Mouse (Mus musculus): ENCODE data around the gene Hsf4. TPM values are rescaled to one million over a fixed set of nuclear protein-coding genes. Genes with fewer than 3 reads are reported as not detected.
"Not testable (repeated sequence)": the region's sequence is repeated elsewhere in the genome, so short reads cannot be mapped to it uniquely, and the experiment has no call there.

Hsf4 gene
- total RNA-seq, 2 experiments from 2014 or later: 4.9 to 7.0 TPM

DNA sequence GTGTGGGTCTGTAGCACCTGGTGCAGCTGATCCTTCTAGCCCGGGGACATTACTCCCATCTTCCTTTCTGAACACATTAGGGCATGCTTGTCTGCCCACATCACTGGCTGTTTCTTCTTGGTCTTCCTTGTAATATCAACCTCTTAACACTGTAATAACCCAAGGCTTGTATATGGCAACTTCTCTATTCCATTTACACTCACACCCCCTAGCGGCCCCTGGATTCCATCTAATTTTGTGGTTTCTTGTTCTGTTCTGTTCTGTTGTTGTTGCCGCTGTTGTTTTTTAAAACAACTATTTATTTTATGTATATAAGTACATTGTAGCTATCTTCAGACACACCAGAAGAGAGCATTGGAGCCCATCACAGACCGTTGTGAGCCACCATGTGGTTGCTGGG lies 17.3 kb downstream of the Hsf4 start:
- no peak for DNase-seq

DNA sequence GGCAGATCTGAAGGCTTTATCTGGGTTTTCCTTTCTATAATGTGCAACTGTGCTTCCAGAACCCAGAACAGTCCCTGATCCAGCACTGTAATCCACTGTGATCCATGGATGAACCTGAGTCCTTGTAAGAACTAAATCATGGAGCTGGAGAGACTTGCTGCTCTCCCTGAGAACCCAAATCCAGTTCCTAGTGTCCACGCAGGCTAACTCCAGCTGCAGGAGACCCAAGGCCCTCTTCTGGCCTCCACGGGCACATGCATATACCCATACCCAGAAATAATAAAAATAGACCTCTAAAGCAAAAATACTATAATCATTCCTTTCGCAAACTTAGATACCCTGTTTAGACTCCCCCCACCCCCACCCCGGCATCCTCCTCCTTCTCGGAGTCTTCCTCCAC lies 18.6 kb downstream of the Hsf4 start:
- DNase-seq: no peak

DNA sequence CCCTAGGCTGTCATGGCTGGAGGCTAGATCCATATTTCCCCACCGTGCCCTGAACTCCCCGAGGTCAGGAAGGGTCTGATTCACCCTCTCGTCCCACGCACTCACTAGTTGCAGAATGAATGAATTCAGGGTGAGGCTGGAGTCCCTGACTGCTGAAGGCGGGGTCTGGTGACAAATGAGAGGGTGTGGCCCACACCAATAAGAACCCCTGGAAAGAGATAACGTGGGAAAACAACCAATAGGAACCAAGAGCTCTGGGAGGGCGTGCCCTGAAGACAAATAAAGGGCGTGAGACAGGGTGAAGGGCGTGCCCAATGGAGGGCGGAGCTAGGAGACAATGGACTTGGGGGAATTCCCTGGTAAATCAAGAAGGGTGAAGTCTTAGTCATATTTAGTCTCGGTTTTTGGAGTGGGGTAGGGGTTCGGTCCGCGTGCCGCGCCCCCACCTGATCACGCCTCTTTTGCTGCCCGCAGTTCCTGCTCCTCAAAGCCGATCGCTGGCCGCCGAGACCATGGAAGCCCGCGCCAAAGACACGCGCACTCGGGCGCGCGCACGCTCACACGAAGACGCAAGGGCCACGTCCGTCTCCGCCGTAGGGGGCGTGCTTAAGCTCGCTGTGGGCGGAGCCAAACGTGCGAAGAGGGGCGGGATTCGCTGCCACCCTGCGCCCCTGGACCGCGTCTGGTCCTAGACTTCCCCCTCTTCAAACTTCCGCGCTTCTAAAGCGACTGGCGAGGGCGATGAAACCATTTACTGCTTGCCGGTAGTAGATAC lies 19.5 kb downstream of the Hsf4 start:
- DNase-seq: peak; percentile 93 to 94

DNA sequence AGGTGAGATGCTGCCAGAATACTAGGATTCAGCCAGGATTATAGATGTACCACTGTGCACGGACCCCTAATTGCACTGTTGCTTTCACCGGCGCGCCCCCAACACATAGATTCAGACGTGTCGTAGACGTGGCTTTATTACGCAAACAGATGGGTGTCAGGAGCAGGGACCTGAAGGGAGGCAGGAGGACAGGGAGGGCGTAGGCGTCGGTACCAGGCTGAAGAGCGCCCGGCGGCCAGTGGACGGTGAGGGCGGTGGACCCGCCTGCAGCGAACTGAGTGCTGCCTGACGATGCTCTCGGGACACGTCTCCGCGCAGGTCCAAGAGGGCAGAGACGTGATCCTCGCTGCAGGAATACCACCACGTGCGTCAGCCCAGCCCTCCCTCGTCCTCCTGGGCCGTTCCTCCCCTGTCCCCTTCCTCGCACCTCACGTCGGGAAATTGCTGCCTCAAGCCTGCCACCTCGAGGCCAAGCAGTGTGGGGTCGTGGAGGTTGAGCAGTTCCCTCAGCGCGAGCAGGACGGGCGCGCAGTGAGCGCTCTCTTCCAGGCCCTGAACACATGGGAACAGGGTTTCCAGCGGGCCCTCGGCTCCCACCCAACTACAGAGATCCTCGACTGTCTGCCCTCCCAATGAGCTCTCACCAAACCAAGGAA lies 20.3 kb downstream of the Hsf4 start, which contains the start of gene 4931428F04Rik:
TSS of gene 4931428F04Rik (minus strand) at position 60 of the 656 bp plus-strand sequence.
- DNase-seq: peak in 1 of 2 experiments; percentile 46

DNA sequence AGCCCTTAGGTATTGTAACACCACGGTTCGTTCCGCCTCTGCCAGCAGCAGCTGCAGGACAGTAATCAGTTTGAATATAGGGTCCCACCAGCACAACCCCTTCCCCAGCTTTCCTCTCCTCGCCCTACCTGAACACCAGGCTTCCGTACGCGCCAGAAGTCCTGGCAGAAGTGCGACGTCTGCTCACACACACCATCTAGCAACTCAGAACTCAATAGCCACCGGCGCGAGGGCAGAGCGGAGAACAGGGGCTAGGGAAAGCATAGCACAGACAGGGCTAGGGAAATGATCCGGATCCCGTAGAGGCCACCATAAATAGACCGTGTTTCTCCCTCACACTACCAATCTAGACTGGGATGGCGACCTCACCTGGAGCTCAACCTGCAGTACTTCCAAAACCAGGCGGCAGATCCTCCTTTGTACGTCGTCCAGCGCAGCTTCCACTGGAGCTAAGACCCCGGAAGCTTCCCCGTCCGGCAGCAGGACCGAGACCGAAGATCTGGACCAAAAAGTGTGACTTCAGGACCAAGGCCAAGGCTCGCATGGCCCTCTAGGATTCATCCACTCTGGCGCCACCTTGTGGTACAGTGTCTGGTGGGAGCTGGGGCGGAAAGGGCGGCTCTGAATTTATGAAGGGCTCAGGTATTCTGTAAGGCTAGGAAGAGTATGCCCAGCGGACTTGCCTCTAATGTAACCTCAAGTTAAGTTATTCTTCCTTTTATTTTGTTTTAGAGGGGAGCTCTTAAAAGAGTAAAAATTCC lies 21.1 kb downstream of the Hsf4 start:
- peak; percentile 61 to 68 for DNase-seq

DNA sequence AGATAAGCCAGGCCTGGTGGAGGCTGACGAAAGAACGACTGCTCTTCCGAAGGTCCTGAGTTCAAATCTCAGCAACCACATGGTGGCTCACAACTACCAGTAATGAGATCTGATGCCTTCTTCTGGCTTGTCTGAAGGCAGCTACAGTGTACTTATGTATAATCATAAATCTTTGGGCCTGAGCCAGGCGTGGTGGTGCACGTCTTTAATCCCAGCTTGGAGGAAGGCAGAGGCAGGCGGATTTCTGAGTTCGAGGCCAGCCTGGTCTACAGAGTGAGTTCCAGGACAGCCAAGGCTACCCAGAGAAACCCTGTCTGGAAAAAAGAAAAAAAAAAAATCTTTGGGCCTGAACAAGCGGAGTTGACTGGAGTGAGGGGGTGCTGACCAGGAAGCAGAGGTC lies 21.8 kb downstream of the Hsf4 start:
- DNase-seq: not testable (repeated sequence)

DNA sequence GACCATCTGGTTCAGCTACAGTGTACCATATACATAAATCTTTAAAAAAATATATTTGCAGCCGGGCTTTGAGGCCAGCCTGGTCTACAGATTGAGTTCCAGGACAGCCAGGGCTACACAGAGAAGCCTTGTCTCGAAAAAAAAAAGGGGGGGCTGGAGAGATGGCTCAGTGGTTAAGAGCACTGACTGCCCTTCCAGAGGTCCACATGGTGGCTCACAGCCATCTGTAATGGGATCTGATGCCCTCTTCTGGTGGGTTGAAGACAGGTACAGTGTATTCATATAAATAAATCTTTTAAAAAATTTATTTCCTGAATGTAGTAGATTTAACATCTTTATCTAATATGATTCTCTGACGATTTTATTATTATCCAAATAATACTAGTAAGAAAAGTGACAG lies 22.2 kb downstream of the Hsf4 start:
- not testable (repeated sequence) for DNase-seq

DNA sequence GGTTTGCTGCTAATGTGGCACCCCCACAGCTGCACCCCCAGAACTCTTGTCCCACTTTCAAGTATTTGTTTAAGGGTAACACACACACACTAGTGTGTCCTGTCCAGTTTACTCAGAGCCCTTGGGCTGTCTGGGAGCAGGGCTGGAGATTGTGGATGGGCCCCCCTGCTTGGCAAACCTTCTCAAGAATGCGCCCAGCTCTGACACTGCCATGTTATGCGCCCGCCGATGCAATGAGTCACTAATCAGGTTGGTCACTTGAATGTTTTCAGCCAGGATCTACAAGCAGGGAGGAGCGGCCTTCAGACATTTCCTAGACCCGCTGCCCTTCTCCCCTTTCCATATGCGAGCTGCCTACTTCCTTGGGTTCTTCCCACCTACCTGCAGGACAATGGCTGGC lies 22.9 kb downstream of the Hsf4 start:
- no peak for DNase-seq

DNA sequence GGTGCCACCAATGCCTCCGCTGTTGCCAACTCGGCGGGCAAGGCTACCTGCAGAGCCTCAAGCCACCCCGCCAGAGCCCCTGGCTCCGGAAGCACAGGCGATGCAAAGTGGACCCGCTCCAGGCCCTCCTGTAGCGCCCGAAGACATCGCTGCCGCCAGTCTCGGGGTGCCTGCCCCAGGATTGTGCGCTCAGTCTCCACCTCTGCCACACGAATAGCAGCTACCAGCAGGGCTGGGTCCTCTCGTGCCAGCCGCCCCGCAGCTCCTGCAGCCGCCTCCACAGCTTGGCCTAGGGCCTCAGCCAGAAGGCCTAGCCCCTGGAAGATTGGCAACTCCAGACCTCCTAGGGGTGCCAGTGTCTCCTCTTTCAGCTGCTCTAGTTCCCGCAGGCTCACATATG lies 23.8 kb downstream of the Hsf4 start:
- no peak for DNase-seq

DNA sequence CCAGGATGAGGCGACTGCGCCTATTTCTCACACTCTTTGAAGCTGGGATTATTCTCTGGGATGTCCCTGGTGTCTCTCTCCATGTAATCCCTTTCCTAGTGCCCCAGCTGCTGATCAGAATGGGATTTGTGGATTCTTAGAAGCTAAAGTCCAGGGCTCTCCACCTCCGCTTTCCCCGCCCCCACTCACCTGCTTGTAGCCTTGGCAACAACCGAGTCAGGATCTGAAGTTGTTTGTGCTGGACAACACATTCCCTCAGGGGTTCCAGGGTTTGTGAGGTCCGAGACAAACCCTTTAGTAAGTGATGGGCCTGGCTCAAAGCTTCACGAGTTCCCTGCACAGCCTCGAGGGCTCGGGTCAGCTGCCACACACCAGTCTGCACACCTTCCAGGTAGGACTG lies 25.2 kb downstream of the Hsf4 start:
- DNase-seq: no peak

DNA sequence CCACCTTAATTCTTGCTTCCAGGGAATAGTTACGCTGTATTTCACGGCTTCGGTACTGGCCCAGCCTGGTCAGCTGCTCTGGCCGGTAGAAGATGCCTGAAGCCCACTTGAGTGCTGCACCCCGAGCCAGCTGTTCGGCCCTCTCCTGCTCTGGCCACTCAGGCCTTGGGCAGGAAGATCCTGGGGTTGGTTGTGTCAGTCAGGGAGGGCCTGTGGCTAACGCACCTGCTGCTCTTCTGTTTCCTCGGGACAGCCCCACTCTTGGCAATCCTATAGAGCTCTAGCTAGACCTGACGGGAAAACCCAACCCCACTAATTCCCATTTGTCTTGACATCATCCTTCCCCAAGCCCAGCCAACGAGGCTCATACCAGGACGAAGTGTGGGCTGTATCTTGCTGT lies 25.7 kb downstream of the Hsf4 start:
- DNase-seq: no peak

DNA sequence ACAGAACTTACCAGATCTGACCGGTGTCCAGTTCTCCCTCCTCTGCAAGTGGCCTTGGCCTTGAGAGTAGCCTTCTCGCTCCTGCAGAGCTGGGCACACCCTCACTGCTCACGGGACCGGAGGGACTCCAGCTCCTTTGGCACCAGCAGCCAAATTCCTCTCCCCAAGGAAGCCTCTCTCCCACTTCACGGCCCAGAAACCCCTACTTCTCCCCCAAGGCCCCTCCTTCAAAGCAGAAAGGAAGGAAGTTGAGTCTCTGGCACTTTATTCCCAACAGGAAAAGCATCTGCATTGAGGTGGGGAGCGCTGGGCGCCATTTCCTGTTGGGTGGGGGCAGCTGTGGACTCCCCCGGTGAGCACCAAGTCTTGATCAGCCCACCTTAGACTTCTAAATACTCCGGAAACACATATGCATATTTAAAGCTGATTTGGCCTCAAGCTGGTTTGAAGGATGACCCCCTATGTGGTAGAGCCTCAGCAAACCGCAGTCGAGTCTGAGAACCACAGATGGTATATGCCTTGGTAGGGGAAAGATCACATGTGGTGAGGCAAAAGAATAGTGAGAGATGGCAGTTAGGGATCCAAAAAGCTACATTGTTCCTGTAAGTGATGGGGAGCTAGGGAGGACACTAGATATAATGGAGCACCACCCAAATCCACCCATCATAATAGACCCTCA lies 26.4 kb downstream of the Hsf4 start, which contains the start of gene Exoc3l:
TSS of gene Exoc3l (minus strand) at position 207 of the 679 bp plus-strand sequence.
- DNase-seq: no peak

DNA sequence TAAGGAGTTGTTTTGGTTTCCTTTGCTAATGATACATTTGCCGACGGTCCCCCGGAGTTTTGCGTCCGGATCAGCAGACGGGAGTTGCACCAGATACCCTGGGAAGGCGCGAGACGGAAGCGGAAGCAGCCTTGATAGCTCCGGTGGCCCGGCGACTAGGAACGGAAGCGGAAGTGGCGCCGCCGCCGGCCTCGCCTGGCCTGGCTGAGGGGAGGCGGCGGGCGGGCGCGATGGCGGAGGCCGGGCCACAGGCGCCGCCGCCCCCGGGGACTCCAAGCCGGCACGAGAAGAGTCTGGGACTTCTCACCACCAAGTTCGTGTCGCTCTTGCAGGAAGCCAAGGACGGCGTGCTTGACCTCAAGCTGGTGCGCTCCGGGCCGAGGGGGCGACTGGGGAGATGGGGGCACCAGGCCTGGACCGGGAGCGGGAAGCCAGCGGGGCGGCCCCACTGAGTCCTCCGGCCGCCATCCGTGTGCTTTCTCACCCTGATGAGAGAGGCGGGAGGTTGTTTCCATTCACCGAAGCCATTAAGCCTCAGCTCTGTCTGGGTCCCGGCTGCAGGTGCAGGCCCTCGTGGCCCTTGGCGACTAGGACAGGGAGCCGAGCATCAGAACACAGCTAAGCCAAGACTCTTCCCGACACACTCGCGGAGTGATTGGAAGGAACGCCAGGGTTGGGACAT lies 28.1 kb downstream of the Hsf4 start, which contains the start of gene E2f4:
TSS of gene E2f4 (plus strand) at position 153 of the 682 bp plus-strand sequence.
- DNase-seq: peak; percentile 90 to 91

DNA sequence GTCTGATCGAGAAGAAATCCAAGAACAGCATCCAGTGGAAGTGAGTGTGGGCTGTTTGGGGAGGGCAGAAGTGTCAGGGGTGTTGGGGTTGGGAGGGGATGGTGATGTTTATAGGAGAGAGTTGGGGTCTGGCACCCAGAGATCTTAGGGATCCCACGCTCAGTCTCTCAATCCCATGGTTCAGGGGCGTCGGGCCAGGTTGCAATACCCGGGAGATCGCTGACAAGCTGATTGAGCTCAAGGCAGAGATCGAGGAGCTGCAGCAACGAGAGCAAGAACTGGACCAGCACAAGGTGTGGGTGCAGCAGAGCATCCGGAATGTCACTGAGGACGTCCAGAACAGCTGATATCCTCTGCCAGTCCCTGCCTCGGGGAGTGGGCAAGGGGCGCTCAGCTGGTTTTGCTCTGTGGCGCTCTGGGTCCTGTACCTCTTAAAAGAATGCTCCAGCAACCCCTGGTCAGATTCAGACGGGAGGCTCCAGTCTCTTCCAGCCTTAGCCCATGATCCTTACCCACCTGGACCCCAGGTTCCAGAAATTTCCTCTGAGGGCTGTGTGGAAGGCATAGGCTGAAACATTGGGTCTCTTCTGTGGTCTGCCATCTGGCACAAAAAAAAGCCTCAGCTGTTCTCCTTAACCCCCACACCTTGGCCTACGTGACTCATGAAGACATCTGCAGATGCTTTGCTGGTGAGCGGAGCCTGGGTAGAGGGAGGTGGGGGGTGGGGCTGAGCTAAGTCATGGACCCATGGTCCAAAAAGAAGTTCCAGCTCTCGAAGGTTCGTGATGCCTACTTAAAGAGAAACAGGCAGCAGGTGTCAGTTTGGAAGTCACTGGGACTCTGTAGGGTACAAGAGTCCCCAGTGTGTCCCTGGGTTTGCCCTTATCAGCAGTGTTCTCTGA lies 29.0 kb downstream of the Hsf4 start:
- no peak for DNase-seq

DNA sequence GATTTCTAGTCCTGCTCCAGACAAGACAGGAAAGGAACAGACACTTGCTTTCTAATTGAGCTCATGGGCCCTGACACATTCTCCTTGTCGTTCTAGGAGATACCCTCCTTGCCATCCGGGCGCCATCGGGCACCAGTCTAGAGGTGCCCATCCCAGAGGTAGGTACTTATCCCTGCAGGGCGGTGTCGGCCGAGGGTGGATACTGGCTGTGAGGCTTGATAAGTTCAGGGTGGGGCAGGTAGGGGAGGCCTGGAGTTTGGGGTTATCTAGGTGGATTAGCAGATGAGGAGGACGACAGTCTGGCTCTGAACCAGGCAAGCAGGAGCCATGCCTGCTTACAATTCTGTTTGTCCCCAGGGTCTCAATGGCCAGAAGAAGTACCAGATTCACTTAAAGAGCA lies 30.4 kb downstream of the Hsf4 start:
- DNase-seq: no peak

DNA sequence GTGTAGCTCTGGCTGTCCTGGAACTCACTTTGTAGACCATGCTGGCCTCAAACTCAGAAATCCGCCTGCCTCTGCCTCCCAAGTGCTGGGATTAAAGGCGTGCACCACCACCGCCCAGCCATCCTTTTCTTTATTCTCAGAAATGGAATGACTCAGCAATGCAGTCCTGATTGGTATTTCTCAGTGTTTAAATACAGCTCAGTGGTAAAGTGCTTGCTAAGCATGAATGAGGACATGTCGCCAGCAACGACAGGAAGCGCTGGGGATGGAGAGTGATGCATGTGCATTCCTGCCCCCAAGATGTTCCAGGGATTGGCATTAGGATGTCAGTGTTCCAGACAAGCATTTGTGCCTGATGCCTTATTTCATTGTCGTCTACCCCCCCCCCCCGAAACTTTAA lies 33.8 kb downstream of the Hsf4 start:
- DNase-seq: no peak

DNA sequence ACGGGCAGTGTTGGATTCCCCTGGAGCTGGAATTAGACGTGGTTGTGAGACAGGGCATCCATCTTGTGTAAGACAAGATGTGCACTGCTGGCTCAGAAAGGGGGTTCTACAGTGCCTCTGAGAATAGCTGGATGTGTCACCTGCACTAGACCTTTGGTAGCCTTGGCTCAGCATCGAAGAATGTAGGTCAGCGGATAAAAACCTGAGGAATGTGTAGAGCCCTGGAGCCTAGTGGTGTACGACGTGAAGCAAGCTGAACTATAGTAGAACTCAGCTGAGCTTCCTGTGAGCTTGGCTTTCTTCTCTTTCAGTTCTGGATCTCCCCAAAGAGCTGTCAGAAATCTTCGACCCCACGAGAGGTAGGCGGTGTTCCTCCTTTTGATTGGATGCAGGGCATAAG lies 34.3 kb downstream of the Hsf4 start:
- no peak for DNase-seq

DNA sequence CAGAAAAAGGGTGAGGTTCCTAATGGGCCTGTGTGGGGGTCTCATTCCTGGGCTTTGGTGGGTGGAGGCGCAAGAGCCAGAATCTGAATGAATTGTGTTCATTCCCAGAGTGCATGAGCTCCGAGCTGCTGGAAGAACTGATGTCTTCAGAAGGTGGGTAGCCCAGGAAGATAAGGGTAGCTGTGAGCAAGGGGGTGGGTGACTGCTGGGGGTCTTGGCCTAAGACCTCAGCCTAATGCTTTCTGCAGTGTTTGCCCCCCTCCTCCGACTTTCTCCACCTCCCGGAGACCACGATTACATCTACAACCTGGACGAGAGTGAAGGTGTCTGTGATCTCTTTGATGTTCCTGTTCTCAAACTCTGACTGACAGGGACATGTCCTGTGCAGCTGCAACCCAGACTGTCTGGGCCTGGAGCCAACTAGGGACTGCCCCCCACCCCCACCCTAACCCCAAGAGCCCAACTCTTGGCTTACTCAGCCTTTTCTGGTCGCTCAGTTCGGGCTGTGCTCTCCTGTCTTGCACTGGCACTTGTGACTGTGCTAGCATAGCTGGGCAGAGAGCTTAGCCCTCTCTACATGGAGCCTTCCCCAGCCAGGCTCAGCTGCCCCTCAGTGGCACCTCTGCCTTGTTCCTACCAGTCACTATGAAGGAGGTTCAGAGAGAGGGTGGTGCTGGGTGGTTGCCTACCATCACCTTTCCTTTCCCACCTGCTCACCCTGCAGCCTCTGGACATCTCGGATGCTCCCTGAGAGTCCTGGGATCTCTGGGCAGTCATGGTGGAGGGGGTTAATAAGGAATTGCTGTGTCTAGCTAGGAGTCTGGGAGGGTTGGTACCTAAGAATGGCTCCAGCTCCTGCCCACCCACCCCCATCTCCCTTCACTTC lies 35.0 kb downstream of the Hsf4 start:
- no peak for DNase-seq
